Mouse (Mus musculus): ENCODE measurements around the gene Rplp0. TPM values are rescaled to one million over a fixed set of nuclear protein-coding genes. Genes with fewer than 3 reads are reported as not detected.

The Rplp0 gene
- polyA plus RNA-seq, 1 experiment from 2014 or later: 1,615 TPM

DNA sequence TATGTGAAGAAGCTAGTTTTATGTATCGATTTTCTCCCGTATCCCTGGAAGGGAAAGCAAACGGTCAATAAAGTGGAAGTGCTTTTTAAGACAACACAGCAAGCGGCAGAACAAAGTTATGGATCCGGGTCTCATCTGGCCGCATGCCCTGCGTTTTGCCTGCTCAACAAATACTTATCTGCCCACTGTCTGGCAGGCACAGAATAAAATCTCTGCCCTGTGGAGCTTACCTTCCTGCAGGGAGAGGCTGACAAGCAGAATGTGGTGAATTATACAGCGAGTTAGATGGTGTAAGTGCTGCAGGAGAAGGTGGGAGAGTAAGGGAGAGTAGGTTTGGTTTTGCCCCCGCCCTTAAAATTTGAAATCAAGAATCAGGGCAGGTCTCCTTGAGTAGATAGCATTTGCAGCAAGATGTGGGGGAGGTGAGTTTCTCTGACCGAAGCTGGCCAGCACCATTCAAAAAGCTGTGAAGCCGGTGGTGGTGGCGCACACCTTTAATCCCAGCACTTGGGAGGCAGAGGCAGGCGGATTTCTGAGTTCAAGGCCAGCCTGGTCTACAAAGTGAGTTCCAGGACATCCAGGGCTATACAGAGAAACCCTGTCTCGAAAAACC lies 979 bp upstream of the Rplp0 start:
- ATAC-seq: no peak
- peaks cover 14% of the 10 kb centered on the region for H3K4me1 ChIP-seq (ENCODE audit: control insufficient read depth, insufficient read depth, low read length)
- no peak overlapping the region for H3K27ac ChIP-seq (ENCODE audit: low read length)
- no peak overlapping the region for H3K4me3 ChIP-seq (ENCODE audit: low read length)
- peaks cover 10% of the 10 kb centered on the region for H3K36me3 ChIP-seq (ENCODE audit: control insufficient read depth, insufficient read depth, low read length)
- H3K9ac ChIP-seq (ENCODE audit: low read depth, low read length): no peak overlapping the region
- H3K9me3 ChIP-seq (ENCODE audit: control insufficient read depth, low read length): no peaks in the 10 kb centered on the region
- 87% methylated on average over 14 of the region's 14 CpGs for WGBS
- no peaks in the 10 kb centered on the region for H3K27me3 ChIP-seq (replicated peaks; ENCODE audit: control insufficient read depth, insufficient read depth, low read length)
- H3K4me2 ChIP-seq (ENCODE audit: low read depth, low read length): no peak overlapping the region

- peaks cover 17% of the 10 kb centered on the region for H3K4me1 ChIP-seq (ENCODE audit: control insufficient read depth, insufficient read depth, low read length)
- no peak for ATAC-seq
Observed at GRCm38 (mm10) chr5:115560336-115560905, 1.2 kb downstream of the Rplp0 start.

DNA sequence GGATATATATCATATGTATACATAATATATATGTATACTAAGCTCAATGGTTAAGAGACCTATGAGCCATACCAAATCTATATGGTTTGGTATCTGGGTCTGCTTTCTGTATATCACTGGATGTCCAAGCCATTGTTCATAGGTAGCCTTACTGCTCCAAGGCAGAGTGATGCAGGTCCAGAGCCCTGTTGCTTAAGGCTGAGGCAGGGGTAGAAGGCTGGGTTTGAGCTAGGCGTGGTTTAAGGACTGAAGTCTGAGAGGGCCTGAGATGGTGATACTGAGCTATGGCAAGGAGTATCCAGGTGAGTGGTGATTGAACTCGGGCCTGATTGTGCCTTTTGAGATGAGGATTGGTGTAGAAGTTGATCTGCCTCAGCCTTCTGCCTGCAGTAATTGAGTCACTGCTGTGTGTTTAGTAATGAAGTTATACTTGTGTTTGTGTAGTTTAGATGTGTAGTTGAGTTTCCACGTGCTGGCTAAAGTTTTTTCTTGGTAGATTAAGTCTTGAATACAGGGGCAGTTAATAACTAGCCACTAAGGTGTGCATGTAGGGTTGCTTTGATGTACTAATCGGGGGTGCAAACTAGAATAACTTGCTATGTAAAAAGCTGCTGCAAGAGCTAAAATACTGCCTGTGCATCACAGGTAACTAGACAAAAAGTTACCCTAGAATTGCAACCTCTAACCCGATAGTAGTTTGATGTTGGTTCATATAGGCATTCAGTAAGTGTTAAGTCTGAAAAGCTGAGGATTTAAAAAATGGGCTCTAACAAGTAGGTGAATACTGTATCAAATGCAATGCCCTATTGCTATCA lies 4.7 kb downstream of the Rplp0 start:
- Histone ChIP-seq H3K36me3 (ENCODE audit: control insufficient read depth, insufficient read depth, low read length) (peaks cover 8% of the 10 kb centered on the region; the same call in 1 of the 2 replicates), H3K4me2 (ENCODE audit: low read depth, low read length) (no peak overlapping the region), H3K9me3 (ENCODE audit: control insufficient read depth, low read length) (no peaks in the 10 kb centered on the region), H3K4me3 (ENCODE audit: low read length) (no peak overlapping the region), H3K27ac (ENCODE audit: low read length) (no peak overlapping the region), H3K27me3 (replicated peaks; ENCODE audit: control insufficient read depth, insufficient read depth, low read length) (no peaks in the 10 kb centered on the region), H3K9ac (ENCODE audit: low read depth, low read length) (no peak overlapping the region), H3K4me1 (ENCODE audit: control insufficient read depth, insufficient read depth, low read length) (peaks cover 22% of the 10 kb centered on the region)
- no peak for ATAC-seq
- WGBS: 39% methylated on average over 5 of the region's 5 CpGs

More at GRCm38 (mm10) chr5:115560336-115560905, 1.2 kb downstream of the Rplp0 start:
- peak overlapping the region; percentile 85 for H3K4me2 ChIP-seq (ENCODE audit: low read depth, low read length)
- H3K4me3 ChIP-seq (ENCODE audit: low read length): peak overlapping the region; percentile 70
- H3K9ac ChIP-seq (ENCODE audit: low read depth, low read length): peak overlapping the region; percentile 93
- no peaks in the 10 kb centered on the region for H3K9me3 ChIP-seq (ENCODE audit: control insufficient read depth, low read length)
- 31% methylated on average over 13 of the region's 13 CpGs for WGBS
- H3K27me3 ChIP-seq (replicated peaks; ENCODE audit: control insufficient read depth, insufficient read depth, low read length): no peaks in the 10 kb centered on the region
- H3K27ac ChIP-seq (ENCODE audit: low read length): no peak overlapping the region; the same call in 1 of the 2 replicates
- H3K36me3 ChIP-seq (ENCODE audit: control insufficient read depth, insufficient read depth, low read length): peaks cover 8% of the 10 kb centered on the region; the same call in 1 of the 2 replicates

DNA sequence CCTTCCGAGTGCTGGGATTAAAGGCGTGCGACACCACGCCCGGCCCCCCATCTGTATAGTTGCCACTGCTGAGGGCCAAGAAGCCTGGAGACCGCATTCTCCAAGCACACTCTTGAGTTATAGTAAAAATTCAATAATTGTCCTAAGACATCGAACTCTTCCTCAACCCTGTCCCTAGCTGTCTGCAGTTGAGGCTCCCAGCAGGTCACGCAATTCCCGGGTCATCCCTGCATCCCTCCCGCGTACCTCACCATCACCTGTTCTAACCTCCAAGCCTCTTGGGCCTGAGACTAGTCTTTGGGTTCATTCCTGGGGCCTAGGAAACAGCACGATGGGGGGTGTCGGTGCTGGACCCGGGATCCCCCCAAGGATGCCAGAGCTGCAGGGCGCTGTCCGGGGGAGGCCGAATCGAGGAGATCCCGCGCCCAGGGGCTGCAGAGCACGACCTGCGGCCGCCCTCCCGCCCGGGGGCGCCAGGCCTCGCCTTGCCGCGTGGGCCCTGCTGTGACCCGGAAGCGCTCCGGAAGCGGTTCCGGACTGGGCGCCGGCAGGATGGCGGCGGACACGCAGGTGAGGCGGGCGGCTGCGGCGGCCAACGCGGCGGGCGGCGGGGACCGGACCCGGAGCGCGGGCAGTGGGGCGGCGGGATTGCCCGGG lies 5.6 kb downstream of the Rplp0 start, which contains the start of gene Gcn1l1:
TSS of gene Gcn1l1 (plus strand) at position 518 of the 657 bp plus-strand sequence.
- Histone ChIP-seq H3K4me3 (ENCODE audit: low read length) (peak within 1 kb of the TSS; percentile 96), H3K27me3 (replicated peaks; ENCODE audit: control insufficient read depth, insufficient read depth, low read length) (no peaks in the 10 kb centered on the region), H3K4me1 (ENCODE audit: control insufficient read depth, insufficient read depth, low read length) (peaks cover 26% of the 10 kb centered on the region), H3K9ac (ENCODE audit: low read depth, low read length) (peak within 1 kb of the TSS; percentile 92), H3K9me3 (ENCODE audit: control insufficient read depth, low read length) (no peaks in the 10 kb centered on the region), H3K27ac (ENCODE audit: low read length) (peak within 1 kb of the TSS; percentile 43), H3K4me2 (ENCODE audit: low read depth, low read length) (peak within 1 kb of the TSS; percentile 62), H3K36me3 (ENCODE audit: control insufficient read depth, insufficient read depth, low read length) (peaks cover 8% of the 10 kb centered on the region; the same call in 1 of the 2 replicates)
- 2% methylated on average over 55 of the region's 55 CpGs for WGBS
- ATAC-seq: peak; percentile 87

DNA sequence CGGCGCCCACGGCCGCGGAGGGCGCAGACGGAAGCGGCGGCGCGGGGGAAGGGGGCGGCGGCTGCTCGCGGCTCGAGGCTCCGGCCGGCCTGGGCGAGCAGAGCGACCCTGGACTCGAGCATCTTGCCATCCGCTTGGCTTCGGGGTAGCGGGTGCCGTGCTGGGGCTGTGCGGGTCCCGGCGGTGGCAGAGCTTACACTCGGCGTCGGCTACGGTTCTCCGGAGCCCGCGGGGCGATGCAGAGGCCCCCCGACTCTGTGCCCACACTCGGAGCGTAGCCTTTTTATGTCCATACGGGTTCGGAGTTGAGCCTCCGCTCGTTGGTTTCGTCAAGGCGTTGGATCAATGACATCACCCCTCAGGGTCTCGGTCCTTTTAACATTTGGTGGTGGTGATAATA lies 6.1 kb downstream of the Rplp0 start:
- H3K27ac ChIP-seq (ENCODE audit: low read length): peak overlapping the region; percentile 43
- peaks cover 8% of the 10 kb centered on the region; the same call in 1 of the 2 replicates for H3K36me3 ChIP-seq (ENCODE audit: control insufficient read depth, insufficient read depth, low read length)
- H3K27me3 ChIP-seq (replicated peaks; ENCODE audit: control insufficient read depth, insufficient read depth, low read length): no peaks in the 10 kb centered on the region
- H3K4me3 ChIP-seq (ENCODE audit: low read length): peak overlapping the region; percentile 96
- H3K9ac ChIP-seq (ENCODE audit: low read depth, low read length): peak overlapping the region; percentile 92
- peak; percentile 29 for ATAC-seq
- no peaks in the 10 kb centered on the region for H3K9me3 ChIP-seq (ENCODE audit: control insufficient read depth, low read length)
- WGBS: under 1% methylated on average over 39 of the region's 46 CpGs
- H3K4me1 ChIP-seq (ENCODE audit: control insufficient read depth, insufficient read depth, low read length): peaks cover 24% of the 10 kb centered on the region
- peak overlapping the region; percentile 62 for H3K4me2 ChIP-seq (ENCODE audit: low read depth, low read length)

GRCm38 (mm10) chr5:115568681-115569080 lies 9.4 kb downstream of the Rplp0 start:
- Histone ChIP-seq H3K4me2 (ENCODE audit: low read depth, low read length) (no peak overlapping the region; the same call in 1 of the 2 replicates), H3K27me3 (replicated peaks; ENCODE audit: control insufficient read depth, insufficient read depth, low read length) (no peaks in the 10 kb centered on the region), H3K4me3 (ENCODE audit: low read length) (no peak overlapping the region), H3K9ac (ENCODE audit: low read depth, low read length) (no peak overlapping the region), H3K9me3 (ENCODE audit: control insufficient read depth, low read length) (no peaks in the 10 kb centered on the region), H3K36me3 (ENCODE audit: control insufficient read depth, insufficient read depth, low read length) (peaks cover 4% of the 10 kb centered on the region; the same call in 1 of the 2 replicates), H3K4me1 (ENCODE audit: control insufficient read depth, insufficient read depth, low read length) (peaks cover 16% of the 10 kb centered on the region), H3K27ac (ENCODE audit: low read length) (peak overlapping the region; percentile 61; the same call in 1 of the 2 replicates)
- peak; percentile 24; the same call in 1 of the 2 replicates for ATAC-seq
- WGBS: 42% methylated on average over 10 of the region's 10 CpGs

- WGBS: 68% methylated on average over 11 of the region's 11 CpGs
- H3K9me3 ChIP-seq (ENCODE audit: control insufficient read depth, low read length): no peaks in the 10 kb centered on the region
- H3K9ac ChIP-seq (ENCODE audit: low read depth, low read length): no peak overlapping the region
- no peak overlapping the region for H3K4me3 ChIP-seq (ENCODE audit: low read length)
- H3K27me3 ChIP-seq (replicated peaks; ENCODE audit: control insufficient read depth, insufficient read depth, low read length): no peaks in the 10 kb centered on the region
- peak overlapping the region; percentile 24; the same call in 1 of the 2 replicates for H3K27ac ChIP-seq (ENCODE audit: low read length)
- H3K36me3 ChIP-seq (ENCODE audit: control insufficient read depth, insufficient read depth, low read length): peaks cover 4% of the 10 kb centered on the region; the same call in 1 of the 2 replicates
- H3K4me1 ChIP-seq (ENCODE audit: control insufficient read depth, insufficient read depth, low read length): peaks cover 16% of the 10 kb centered on the region
- no peak overlapping the region for H3K4me2 ChIP-seq (ENCODE audit: low read depth, low read length)
- ATAC-seq: no peak
Observed at GRCm38 (mm10) chr5:115569308-115569707, 10.0 kb downstream of the Rplp0 start.

GRCm38 (mm10) chr5:115569721-115570120 lies 10.5 kb downstream of the Rplp0 start:
- H3K27me3 ChIP-seq (replicated peaks; ENCODE audit: control insufficient read depth, insufficient read depth, low read length): no peaks in the 10 kb centered on the region
- no peak overlapping the region for H3K4me2 ChIP-seq (ENCODE audit: low read depth, low read length)
- peaks cover 13% of the 10 kb centered on the region for H3K4me1 ChIP-seq (ENCODE audit: control insufficient read depth, insufficient read depth, low read length)
- H3K9me3 ChIP-seq (ENCODE audit: control insufficient read depth, low read length): no peaks in the 10 kb centered on the region
- no peak overlapping the region for H3K9ac ChIP-seq (ENCODE audit: low read depth, low read length)
- no peak for ATAC-seq
- no peak overlapping the region for H3K4me3 ChIP-seq (ENCODE audit: low read length)
- peaks cover 4% of the 10 kb centered on the region; the same call in 1 of the 2 replicates for H3K36me3 ChIP-seq (ENCODE audit: control insufficient read depth, insufficient read depth, low read length)
- no peak overlapping the region for H3K27ac ChIP-seq (ENCODE audit: low read length)
- WGBS: 82% methylated on average over 4 of the region's 4 CpGs
